Mouse (Mus musculus): ENCODE measurements around the gene Gpx7. TPM values are rescaled to one million over a fixed set of nuclear protein-coding genes. Genes with fewer than 3 reads are reported as not detected.

Gene Gpx7
- 39.3 and 54.2 TPM in 2 replicates for polyA plus RNA-seq (2016; fragmentation: Nextera tagmentation; extraction: Ambion mirVana)

- ATAC-seq (ENCODE audit: low FRiP score, low read depth), result peak; percentile 27; the same call in 1 of the 2 replicates
- H3K9me3 ChIP-seq, result no peaks in the 10 kb centered on the region
- H3K27me3 ChIP-seq, result 0 out of 2 replicates have a peak, but pooled peaks cover 3% of the 10 kb centered on the region
- H3K4me1 ChIP-seq, result peaks cover 24% of the 10 kb centered on the region
- peak within 1 kb of the TSS; percentile 46 for H3K4me3 ChIP-seq
- peak within 1 kb of the TSS; percentile 4 for H3K27ac ChIP-seq (replicated peaks)
- WGBS, result 9% methylated on average over 15 of the region's 15 CpGs
- H3K36me3 ChIP-seq, result no peaks in the 10 kb centered on the region
- peak within 1 kb of the TSS; percentile 71 for H3K4me2 ChIP-seq (replicated peaks)
- H3K9ac ChIP-seq (replicated peaks), result peak within 1 kb of the TSS; percentile 66
Observed at GRCm38 (mm10) chr4:108406861-108407401, at the start of gene Gpx7. Gpx7 (minus strand) TSS chr4:108406961.

DNA sequence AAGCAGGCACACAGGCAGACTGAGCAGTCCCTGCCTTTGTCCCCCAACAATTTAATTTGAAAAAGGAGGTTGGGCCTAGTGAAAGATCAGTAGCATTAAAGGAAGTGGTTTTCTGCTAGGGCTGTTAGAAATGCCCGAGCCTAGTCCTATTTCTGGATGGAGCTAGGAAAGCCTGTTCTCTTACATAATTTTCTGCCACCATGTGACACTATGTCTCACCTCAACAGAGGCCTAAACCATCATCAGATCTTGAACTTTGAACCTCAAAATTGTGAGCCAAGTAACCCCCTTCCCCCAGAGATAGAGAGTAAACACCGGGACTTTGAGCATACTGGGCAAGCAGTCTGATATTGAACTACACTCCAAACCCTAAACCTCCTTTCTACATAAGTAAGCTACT, 49.3 kb upstream of the Gpx7 start:
- Histone ChIP-seq H3K9me3 (no peaks in the 10 kb centered on the region), H3K27ac (replicated peaks) (no peak overlapping the region), H3K9ac (replicated peaks) (no peak overlapping the region), H3K27me3 (no peaks in the 10 kb centered on the region), H3K36me3 (no peaks in the 10 kb centered on the region), H3K4me1 (peaks cover 9% of the 10 kb centered on the region), H3K4me3 (no peak overlapping the region), H3K4me2 (replicated peaks) (no peak overlapping the region)
- no peak for ATAC-seq (ENCODE audit: low FRiP score, low read depth)
- WGBS, result 87% methylated on average over 2 of the region's 2 CpGs

DNA sequence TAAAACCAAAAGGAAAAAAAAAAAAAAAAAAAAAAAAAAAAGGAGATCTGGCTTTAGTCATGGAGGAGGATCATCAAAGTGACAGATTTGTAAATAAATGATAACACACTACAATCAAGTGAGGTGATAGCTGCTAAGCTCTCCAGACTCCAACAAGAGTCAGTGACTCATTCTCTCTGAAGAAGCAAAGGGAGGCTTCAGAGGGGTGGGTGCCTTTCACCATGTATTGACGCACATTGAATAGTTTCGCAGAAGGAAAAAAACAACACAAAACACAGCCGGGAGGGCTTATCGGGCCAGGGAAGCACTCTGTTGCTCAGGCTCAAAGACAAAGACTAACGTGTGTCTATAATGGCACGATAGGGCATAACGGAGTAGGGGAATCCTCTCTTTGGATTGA, 41.3 kb upstream of the Gpx7 start:
- ATAC-seq (ENCODE audit: low FRiP score, low read depth), result no peak
- Histone ChIP-seq H3K36me3 (no peaks in the 10 kb centered on the region), H3K4me1 (no peaks in the 10 kb centered on the region), H3K9me3 (no peaks in the 10 kb centered on the region), H3K4me2 (replicated peaks) (no peak overlapping the region), H3K27me3 (no peaks in the 10 kb centered on the region), H3K4me3 (no peak overlapping the region), H3K27ac (replicated peaks) (no peak overlapping the region), H3K9ac (replicated peaks) (no peak overlapping the region)
- 77% methylated on average over 7 of the region's 7 CpGs for WGBS

DNA sequence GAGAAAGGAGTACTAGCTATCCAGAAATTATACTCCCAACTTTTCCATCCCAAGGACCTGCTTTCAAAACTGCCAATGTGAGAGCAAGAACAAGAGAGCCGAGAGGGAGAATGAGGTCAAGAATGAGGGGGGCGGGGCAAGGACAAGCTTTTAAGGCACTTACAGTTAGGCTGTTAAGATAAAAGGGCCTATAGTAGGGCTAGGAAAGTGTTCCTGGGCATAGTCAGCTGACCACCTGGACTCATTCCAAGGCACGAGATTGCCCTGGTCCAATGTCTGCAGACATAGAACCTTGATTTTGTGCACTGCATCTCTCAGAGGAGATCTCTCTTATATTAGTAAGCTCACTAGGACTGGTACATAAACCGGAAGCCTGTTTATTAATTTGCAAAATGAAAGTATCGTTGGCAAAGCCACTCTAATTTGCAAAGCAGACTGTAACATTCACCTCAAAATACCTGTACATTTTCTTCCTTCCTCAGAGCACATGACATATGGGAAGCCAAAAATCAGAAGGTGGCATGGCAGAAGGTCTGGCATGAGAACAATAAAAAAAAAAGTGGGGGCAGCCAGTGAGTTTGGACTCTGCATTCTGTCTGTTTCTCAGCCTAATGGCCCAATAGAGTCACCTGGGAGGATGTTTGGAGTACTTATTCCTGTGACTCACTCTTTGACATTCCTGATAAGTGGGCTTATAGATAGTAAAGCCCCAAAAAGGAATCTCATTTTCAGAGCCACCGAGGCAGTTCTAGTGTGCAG, 31.5 kb upstream of the Gpx7 start:
- Histone ChIP-seq H3K4me3 (no peak overlapping the region), H3K9ac (replicated peaks) (no peak overlapping the region), H3K27ac (replicated peaks) (no peak overlapping the region), H3K36me3 (no peaks in the 10 kb centered on the region), H3K9me3 (no peaks in the 10 kb centered on the region), H3K4me1 (peaks cover 8% of the 10 kb centered on the region), H3K4me2 (replicated peaks) (no peak overlapping the region), H3K27me3 (no peaks in the 10 kb centered on the region)
- WGBS, result 77% methylated on average over 6 of the region's 6 CpGs
- no peak for ATAC-seq (ENCODE audit: low FRiP score, low read depth)

- Histone ChIP-seq H3K27ac (replicated peaks) (no peak overlapping the region), H3K9ac (replicated peaks) (no peak overlapping the region), H3K36me3 (no peaks in the 10 kb centered on the region), H3K9me3 (no peaks in the 10 kb centered on the region), H3K4me2 (replicated peaks) (no peak overlapping the region), H3K4me1 (peaks cover 25% of the 10 kb centered on the region), H3K4me3 (no peak overlapping the region), H3K27me3 (no peaks in the 10 kb centered on the region)
- no peak for ATAC-seq (ENCODE audit: low FRiP score, low read depth)
- WGBS, result 67% methylated on average over 1 of the region's 1 CpGs
Observed at GRCm38 (mm10) chr4:108436225-108436624, 29.5 kb upstream of the Gpx7 start.

GRCm38 (mm10) chr4:108435646-108436045, 28.9 kb upstream of the Gpx7 start:
- Histone ChIP-seq H3K27me3 (no peaks in the 10 kb centered on the region), H3K4me3 (no peak overlapping the region), H3K36me3 (no peaks in the 10 kb centered on the region), H3K4me2 (replicated peaks) (no peak overlapping the region), H3K9me3 (no peaks in the 10 kb centered on the region), H3K4me1 (peaks cover 31% of the 10 kb centered on the region), H3K9ac (replicated peaks) (no peak overlapping the region), H3K27ac (replicated peaks) (no peak overlapping the region)
- 76% methylated on average over 3 of the region's 3 CpGs for WGBS
- ATAC-seq (ENCODE audit: low FRiP score, low read depth), result no peak

DNA sequence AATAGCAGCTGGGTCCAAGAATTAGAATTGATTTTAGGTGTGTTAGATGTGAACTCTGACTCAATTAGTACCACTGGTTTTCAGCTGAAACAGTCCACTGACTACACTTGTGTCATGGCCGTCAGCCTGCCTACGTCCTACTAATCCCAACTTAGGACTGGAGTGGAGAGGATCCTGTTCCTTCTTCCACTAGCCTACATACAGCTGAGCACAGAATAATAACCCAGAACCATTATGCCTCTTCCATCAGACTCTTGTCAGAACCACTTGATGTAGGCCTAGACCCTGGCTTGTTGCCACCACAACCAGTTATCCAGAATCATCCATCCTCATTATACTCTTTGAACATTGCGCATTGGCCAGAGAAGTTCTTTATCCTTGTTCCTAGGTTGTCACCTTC, 28.0 kb upstream of the Gpx7 start:
- WGBS, result 96% methylated on average over 3 of the region's 3 CpGs
- no peaks in the 10 kb centered on the region for H3K27me3 ChIP-seq
- no peaks in the 10 kb centered on the region for H3K9me3 ChIP-seq
- ATAC-seq (ENCODE audit: low FRiP score, low read depth), result no peak
- no peak overlapping the region for H3K4me3 ChIP-seq
- H3K9ac ChIP-seq (replicated peaks), result no peak overlapping the region
- H3K4me1 ChIP-seq, result peaks cover 33% of the 10 kb centered on the region
- H3K4me2 ChIP-seq (replicated peaks), result no peak overlapping the region
- no peak overlapping the region for H3K27ac ChIP-seq (replicated peaks)
- no peaks in the 10 kb centered on the region for H3K36me3 ChIP-seq

- Histone ChIP-seq H3K27me3 (no peaks in the 10 kb centered on the region), H3K9ac (replicated peaks) (no peak overlapping the region), H3K4me2 (replicated peaks) (no peak overlapping the region), H3K4me3 (no peak overlapping the region), H3K9me3 (no peaks in the 10 kb centered on the region), H3K36me3 (no peaks in the 10 kb centered on the region), H3K27ac (replicated peaks) (no peak overlapping the region), H3K4me1 (peaks cover 33% of the 10 kb centered on the region)
- 88% methylated on average over 4 of the region's 4 CpGs for WGBS
- no peak for ATAC-seq (ENCODE audit: low FRiP score, low read depth)
Observed at GRCm38 (mm10) chr4:108434221-108434620, 27.5 kb upstream of the Gpx7 start.

- WGBS, result 41% methylated on average over 6 of the region's 6 CpGs
- Histone ChIP-seq H3K9me3 (no peaks in the 10 kb centered on the region), H3K4me2 (replicated peaks) (no peak overlapping the region), H3K27ac (replicated peaks) (no peak overlapping the region), H3K9ac (replicated peaks) (no peak overlapping the region), H3K4me1 (peaks cover 33% of the 10 kb centered on the region), H3K27me3 (no peaks in the 10 kb centered on the region), H3K36me3 (no peaks in the 10 kb centered on the region), H3K4me3 (no peak overlapping the region)
- no peak for ATAC-seq (ENCODE audit: low FRiP score, low read depth)
Observed at GRCm38 (mm10) chr4:108433341-108433740, 26.6 kb upstream of the Gpx7 start.

GRCm38 (mm10) chr4:108431561-108431936, 24.8 kb upstream of the Gpx7 start:
- WGBS, result 22% methylated on average over 2 of the region's 2 CpGs
- Histone ChIP-seq H3K9me3 (no peaks in the 10 kb centered on the region), H3K9ac (replicated peaks) (no peak overlapping the region), H3K4me1 (peaks cover 33% of the 10 kb centered on the region), H3K4me3 (no peak overlapping the region), H3K27ac (replicated peaks) (peak overlapping the region; percentile 83), H3K36me3 (no peaks in the 10 kb centered on the region), H3K4me2 (replicated peaks) (peak overlapping the region; percentile 19), H3K27me3 (no peaks in the 10 kb centered on the region)
- ATAC-seq (ENCODE audit: low FRiP score, low read depth), result 0 out of 2 replicates have a peak, but pooled peaks have one; percentile 28

GRCm38 (mm10) chr4:108430656-108431560, 24.1 kb upstream of the Gpx7 start:
- H3K27me3 ChIP-seq, result no peaks in the 10 kb centered on the region
- WGBS, result 19% methylated on average over 4 of the region's 4 CpGs
- H3K4me2 ChIP-seq (replicated peaks), result peak overlapping the region; percentile 19
- H3K4me3 ChIP-seq, result no peak overlapping the region
- H3K9ac ChIP-seq (replicated peaks), result no peak overlapping the region
- H3K9me3 ChIP-seq, result no peaks in the 10 kb centered on the region
- peak overlapping the region; percentile 83 for H3K27ac ChIP-seq (replicated peaks)
- H3K36me3 ChIP-seq, result no peaks in the 10 kb centered on the region
- H3K4me1 ChIP-seq, result peaks cover 33% of the 10 kb centered on the region
- ATAC-seq (ENCODE audit: low FRiP score, low read depth), result peak; percentile 94

- Histone ChIP-seq H3K36me3 (no peaks in the 10 kb centered on the region), H3K4me3 (no peak overlapping the region), H3K27me3 (no peaks in the 10 kb centered on the region), H3K9me3 (no peaks in the 10 kb centered on the region), H3K4me2 (replicated peaks) (no peak overlapping the region), H3K27ac (replicated peaks) (no peak overlapping the region), H3K4me1 (peaks cover 26% of the 10 kb centered on the region), H3K9ac (replicated peaks) (no peak overlapping the region)
- no peak for ATAC-seq (ENCODE audit: low FRiP score, low read depth)
- 92% methylated on average over 6 of the region's 6 CpGs for WGBS
Observed at GRCm38 (mm10) chr4:108428341-108428721, 21.6 kb upstream of the Gpx7 start.

Measured in midbrain, embryonic 12.5 days (tissue).